Mouse (Mus musculus): ENCODE measurements at regions not wholly inside any gene's neighbourhood (a gene's known extent, or its start where the extent isn't known, plus 50 kb on each side); places are given as distances from the start of the nearest gene placed in this dataset.

DNA sequence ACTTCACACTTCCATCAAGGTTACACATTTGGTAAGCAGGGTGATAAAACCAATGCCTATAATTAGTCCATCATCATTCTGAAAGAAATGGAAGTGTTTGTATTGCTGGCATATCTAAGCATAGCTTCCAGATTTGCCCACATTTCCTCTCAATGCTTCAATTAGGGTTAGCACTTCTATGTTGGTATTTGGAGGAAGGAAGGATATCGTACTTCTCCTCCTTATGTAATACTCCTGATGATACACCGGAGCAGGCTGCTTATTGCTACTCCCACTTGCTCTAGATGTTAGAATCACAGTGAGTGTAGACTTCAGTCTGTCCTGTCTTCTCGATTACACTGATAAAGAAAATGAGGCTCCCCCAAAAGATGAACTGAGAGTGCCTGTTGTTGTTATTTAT is 185.4 kb downstream of the Abcc12 start:
- TF ChIP-seq CTCF (IDR thresholded peaks at IDR 0.05; ENCODE audit: insufficient read depth, low read length), result no peak
- TF ChIP-seq POLR2A (IDR thresholded peaks at IDR 0.05; ENCODE audit: borderline replicate concordance, extremely low read depth, low read depth, low read length), result no peak
